Mouse (Mus musculus) ES-E14 (cell line): ENCODE measurements around the gene Grin3a. TPM values are rescaled to one million over a fixed set of nuclear protein-coding genes. Genes with fewer than 3 reads are reported as not detected.

Experiments used
- DNase-seq: peaks from one replicate; pipeline ENCODE4 v3.0.0-alpha.2; 2013; ENCODE audit warnings: low read depth, low spot score
- H3K27ac ChIP-seq: 2 replicates; pipeline ENCODE4 v1.5.1; 2012; ENCODE audit warnings: low read depth, mild to moderate bottlenecking, low read length, moderate library complexity, mixed read lengths; ENCODE audit not compliant: poor library complexity, insufficient read depth, severe bottlenecking
- H3K36me3 ChIP-seq: 2 replicates; pipeline ENCODE4 v1.6.1; 2012; ENCODE audit warnings: mild to moderate bottlenecking, low read length, moderate library complexity, mixed read lengths; ENCODE audit not compliant: control insufficient read depth, poor library complexity, insufficient read depth, severe bottlenecking
- H3K4me1 ChIP-seq, 2 experiments: fragments of 150-350 bp in 1 of 2; sonication (generic) in 1 of 2; 2 replicates each; pipeline ENCODE4 v1.6.1; 2012; ENCODE audit warnings: low read length in 2 of 2, mild to moderate bottlenecking in 1 of 2, mixed read lengths in 1 of 2; ENCODE audit not compliant: control insufficient read depth in 2 of 2, insufficient read depth in 2 of 2, poor library complexity in 1 of 2
- H3K4me3 ChIP-seq, 2 experiments: fragments of 150-350 bp in 1 of 2; sonication (generic) in 1 of 2; 2 replicates each; pipeline ENCODE4 v1.5.1; 2012; ENCODE audit warnings: low read length in 2 of 2, low read depth in 1 of 2, mild to moderate bottlenecking in 1 of 2, mixed read lengths in 1 of 2; ENCODE audit not compliant: insufficient read depth in 1 of 2, poor library complexity in 1 of 2, severe bottlenecking in 1 of 2
- H3K9ac ChIP-seq: 2 replicates; pipeline ENCODE4 v1.6.1; 2012; ENCODE audit warnings: low read depth, mild to moderate bottlenecking, low read length, mixed read lengths; ENCODE audit not compliant: poor library complexity, insufficient read depth, severe bottlenecking
- H3K9me3 ChIP-seq: fragments of 150-350 bp; sonication (generic); 2 replicates; pipeline ENCODE4 v1.6.1; 2012; ENCODE audit warnings: low read depth, mild to moderate bottlenecking, low read length; ENCODE audit not compliant: control insufficient read depth, insufficient read depth
- CHD2 ChIP-seq: IDR thresholded peaks from 2 replicates; pipeline ENCODE4 v1.6.1; 2014; ENCODE audit warnings: mild to moderate bottlenecking, low read depth, low read length, inconsistent platforms
- HCFC1 ChIP-seq: IDR thresholded peaks from 2 replicates; pipeline ENCODE4 v1.6.1; 2012; ENCODE audit warnings: low read length, inconsistent platforms, borderline replicate concordance; ENCODE audit not compliant: insufficient read depth
- MAFK ChIP-seq: IDR thresholded peaks from 2 replicates; pipeline ENCODE4 v1.6.1; 2014; ENCODE audit warnings: mild to moderate bottlenecking, low read depth, low read length, inconsistent platforms; ENCODE audit not compliant: insufficient read depth
- ZC3H11A ChIP-seq: IDR thresholded peaks from 2 replicates; pipeline ENCODE4 v1.6.1; 2012; ENCODE audit warnings: low read depth, mild to moderate bottlenecking, inconsistent platforms, low read length, borderline replicate concordance
- ZNF384 ChIP-seq: IDR thresholded peaks from 2 replicates; pipeline ENCODE4 v1.6.1; 2012; ENCODE audit warnings: low read depth, low read length, inconsistent platforms
- in situ Hi-C, 2 experiments: fragments of 600-800 bp; cut with MboI; formaldehyde crosslinking; loops; one replicate each; pipeline ENCODE4 v1.15.1; 2025; ENCODE audit warnings: low sequenced_read_pairs in 2 of 2, inconsistent platforms in 1 of 2; ENCODE audit not compliant: unreplicated experiment in 2 of 2
- total RNA-seq: library from RNA; depleted of rRNA; stranded (reverse); fragments of 300-350 nt; gene quantifications from 2 replicates; pipeline ENCODE4 v1.2.3, GENCODE M21; 2012

The Grin3a gene
- total RNA-seq, 1 experiment = 0.18 TPM

- in situ Hi-C loops = no loop called here
- Histone ChIP-seq H3K9me3 (no peaks in the 10 kb centered on the region), H3K9ac (no peak overlapping the region), H3K36me3 (no peaks in the 10 kb centered on the region), H3K4me1 (no peaks in the 10 kb centered on the region), H3K27ac (no peak overlapping the region), H3K4me3 (no peak overlapping the region)
- DNase-seq = no peak
- TF ChIP-seq MAFK = no peak
- TF ChIP-seq CHD2 = no peak
- no peak for TF ChIP-seq ZNF384
Measured at GRCm38 (mm10) chr4:49740796-49741766, 104.5 kb downstream of the Grin3a start.

DNA sequence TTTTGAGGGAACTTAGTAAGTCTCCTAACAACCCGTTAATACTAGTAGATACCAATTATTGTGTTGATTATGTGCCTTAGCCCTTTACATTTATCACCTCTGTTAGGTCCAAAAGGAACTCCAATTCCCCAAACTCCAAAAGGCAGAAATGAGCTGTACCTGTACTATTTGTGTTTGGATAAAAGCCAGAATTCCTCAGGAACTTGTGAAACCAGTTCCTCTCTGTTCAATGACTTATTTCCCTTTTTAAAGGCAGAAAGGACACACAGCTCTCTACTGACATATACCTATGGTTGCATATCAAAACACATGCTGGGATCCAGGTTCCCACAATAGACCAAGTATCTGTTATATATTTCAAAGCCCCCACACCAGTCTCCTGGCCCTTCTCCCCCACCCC lies 106.0 kb downstream of the Grin3a start:
- TF ChIP-seq MAFK (no peak), CHD2 (no peak), ZNF384 (no peak)
- Histone ChIP-seq H3K9ac (no peak overlapping the region), H3K27ac (no peak overlapping the region), H3K4me1 (no peaks in the 10 kb centered on the region), H3K9me3 (no peaks in the 10 kb centered on the region), H3K4me3 (no peak overlapping the region), H3K36me3 (no peaks in the 10 kb centered on the region)
- DNase-seq = no peak
- in situ Hi-C loops = no loop called here

GRCm38 (mm10) chr4:49729326-49729725 lies 116.2 kb downstream of the Grin3a start:
- Histone ChIP-seq H3K4me3 (no peak overlapping the region), H3K27ac (no peak overlapping the region), H3K36me3 (no peaks in the 10 kb centered on the region), H3K9me3 (no peaks in the 10 kb centered on the region), H3K9ac (no peak overlapping the region), H3K4me1 (no peaks in the 10 kb centered on the region)
- in situ Hi-C loops = no loop called here
- TF ChIP-seq MAFK (no peak), ZNF384 (no peak), CHD2 (no peak), HCFC1 (no peak), ZC3H11A (no peak)
- no peak for DNase-seq

DNA sequence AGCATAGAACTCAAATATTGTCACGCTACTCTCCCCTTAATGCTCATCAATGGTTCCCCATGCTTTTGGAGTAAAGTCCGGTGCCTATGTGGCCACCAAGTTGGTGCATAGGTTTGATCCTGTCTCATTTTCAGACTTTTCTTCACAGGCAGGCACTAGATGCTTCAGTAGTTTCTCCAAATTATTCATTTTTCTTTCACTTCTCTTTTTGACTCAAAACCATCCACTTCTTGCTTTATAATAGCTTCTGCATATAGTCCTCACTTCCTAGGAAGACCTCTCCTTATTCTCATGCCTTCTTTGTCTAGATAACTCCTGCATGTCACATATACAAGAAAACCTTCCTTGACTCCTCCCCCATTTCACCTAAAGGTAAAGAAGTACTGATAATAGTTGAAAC lies 121.6 kb downstream of the Grin3a start:
- H3K36me3 ChIP-seq = no peaks in the 10 kb centered on the region
- in situ Hi-C loops = no loop called here
- no peak for DNase-seq
- H3K27ac ChIP-seq = no peak overlapping the region
- TF ChIP-seq HCFC1 = no peak
- TF ChIP-seq ZNF384 = no peak
- TF ChIP-seq ZC3H11A = no peak
- no peak for TF ChIP-seq CHD2
- TF ChIP-seq MAFK = no peak
- H3K4me1 ChIP-seq = no peaks in the 10 kb centered on the region
- no peak overlapping the region for H3K9ac ChIP-seq
- no peaks in the 10 kb centered on the region for H3K9me3 ChIP-seq
- H3K4me3 ChIP-seq = no peak overlapping the region
